Mouse (Mus musculus) cerebellum, adult (tissue): Measurements from ENCODE around the gene Mboat2.

Experiments
- ATAC-seq: cut with Nextera tagmentation; 2 replicates; pipeline ENCODE4 v1.9.2; 2017; ENCODE audit warnings: mild to moderate bottlenecking, moderate library complexity, mixed read lengths; ENCODE audit not compliant: insufficient number of reproducible peaks, low FRiP score, low TSS enrichment

Mboat2 gene

GRCm38 (mm10) chr12:24859357-24859756 is 28.7 kb downstream of the Mboat2 start:
- no peak for ATAC-seq

DNA sequence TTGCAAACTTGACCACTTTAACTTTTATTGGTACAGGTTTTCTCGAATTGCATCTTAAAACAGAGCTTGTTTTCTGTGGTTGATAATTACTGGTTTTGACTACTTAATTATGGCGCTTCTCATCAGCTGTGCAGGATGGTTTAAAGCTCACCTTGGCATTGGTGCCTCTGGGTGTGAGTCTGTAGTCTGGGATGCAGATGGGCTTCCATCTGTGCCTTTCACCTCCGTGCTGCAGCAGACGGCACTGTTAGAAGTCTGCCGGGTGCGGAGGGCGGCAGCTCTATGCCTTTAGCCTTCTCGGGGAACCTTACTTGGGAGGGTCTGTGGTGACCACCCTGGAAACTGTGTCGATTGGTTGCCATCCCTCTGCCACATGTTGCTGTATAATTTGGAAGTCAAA is 29.8 kb downstream of the Mboat2 start:
- ATAC-seq, result no peak

DNA sequence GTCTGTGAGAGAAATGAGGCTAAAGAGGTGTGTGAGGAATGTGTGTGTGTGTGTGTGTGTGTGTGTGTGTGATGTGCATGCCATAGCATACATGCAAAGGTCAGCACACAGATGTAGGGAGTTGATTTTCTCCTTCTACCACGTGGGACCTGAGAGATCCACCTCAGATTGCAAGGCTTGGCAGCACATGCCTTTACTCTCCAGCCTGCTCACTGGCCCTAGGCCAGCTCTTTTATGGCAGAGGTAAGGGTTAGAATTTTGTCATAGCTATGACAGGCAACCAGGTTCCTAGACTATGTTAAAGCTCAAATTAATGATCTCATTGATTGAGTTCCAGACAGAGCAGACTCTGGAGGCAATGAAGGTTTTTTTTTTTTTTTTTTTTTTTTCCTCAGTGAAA is 33.1 kb downstream of the Mboat2 start:
- no peak for ATAC-seq

GRCm38 (mm10) chr12:24866645-24867044 is 36.0 kb downstream of the Mboat2 start:
- ATAC-seq, result no peak

DNA sequence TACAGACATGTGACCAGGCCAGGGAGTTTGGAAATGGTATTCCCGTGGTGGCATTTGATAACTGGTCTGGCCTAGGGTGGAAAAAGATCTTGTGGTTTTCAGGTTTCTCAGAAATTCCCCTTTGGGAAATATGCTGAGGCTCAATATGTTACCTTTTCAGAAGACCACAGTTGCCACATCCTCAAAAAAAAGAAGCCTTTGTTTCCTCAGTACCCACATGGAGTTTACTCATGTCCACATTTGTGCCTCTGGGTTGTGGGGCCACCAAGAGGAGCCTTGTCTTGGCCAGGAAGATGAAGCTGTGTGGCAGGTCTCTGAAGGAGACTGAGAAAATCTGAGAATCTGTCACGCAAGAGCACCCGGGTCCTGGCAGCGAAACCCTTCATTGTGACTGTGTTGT is 38.0 kb downstream of the Mboat2 start:
- no peak for ATAC-seq

- no peak for ATAC-seq
Observed at GRCm38 (mm10) chr12:24869231-24869630, 38.6 kb downstream of the Mboat2 start.

- ATAC-seq, result no peak
Observed at GRCm38 (mm10) chr12:24870901-24871300, 40.2 kb downstream of the Mboat2 start.

GRCm38 (mm10) chr12:24872264-24872663 is 41.6 kb downstream of the Mboat2 start:
- ATAC-seq, result no peak

DNA sequence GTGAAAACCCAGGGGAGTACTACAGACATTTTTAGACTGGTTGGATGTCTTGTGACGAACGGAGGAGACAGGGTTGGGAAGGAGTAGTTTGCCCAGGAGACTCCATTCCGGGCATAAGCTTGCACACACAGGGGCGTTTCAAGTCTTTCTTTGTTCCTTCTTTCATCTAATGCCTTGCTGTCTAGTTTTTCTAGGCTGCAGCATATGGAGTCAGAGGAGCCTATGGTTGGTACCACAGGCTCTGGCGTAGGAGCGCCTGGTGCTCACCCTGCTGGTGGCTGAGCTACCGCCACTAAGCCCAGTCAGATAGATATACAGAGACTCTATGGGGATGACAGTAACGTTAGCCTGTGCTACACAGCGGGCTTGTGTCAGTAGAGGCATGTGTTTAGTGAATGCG is 42.0 kb downstream of the Mboat2 start:
- no peak for ATAC-seq

- ATAC-seq, result no peak
Observed at GRCm38 (mm10) chr12:24875908-24876307, 45.2 kb downstream of the Mboat2 start.

GRCm38 (mm10) chr12:24877231-24877630 is 46.6 kb downstream of the Mboat2 start:
- no peak for ATAC-seq

DNA sequence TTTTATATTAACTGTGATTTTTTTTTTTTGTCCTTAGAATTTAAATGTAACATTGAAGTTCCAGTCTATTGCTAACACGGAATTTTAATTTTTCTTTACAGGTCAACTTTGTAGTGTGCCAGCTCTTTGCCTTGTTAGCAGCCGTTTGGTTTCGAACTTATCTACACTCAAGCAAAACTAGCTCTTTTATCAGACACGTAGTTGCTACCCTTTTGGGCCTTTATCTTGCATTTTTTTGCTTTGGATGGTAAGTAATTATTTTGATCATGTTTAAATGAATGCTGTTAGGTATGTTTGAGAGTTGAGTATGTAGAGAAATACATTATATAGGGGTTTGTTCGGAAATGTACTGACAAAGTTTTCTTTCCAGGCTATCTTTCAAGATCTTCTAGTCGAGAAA is 47.4 kb downstream of the Mboat2 start:
- ATAC-seq, result no peak

DNA sequence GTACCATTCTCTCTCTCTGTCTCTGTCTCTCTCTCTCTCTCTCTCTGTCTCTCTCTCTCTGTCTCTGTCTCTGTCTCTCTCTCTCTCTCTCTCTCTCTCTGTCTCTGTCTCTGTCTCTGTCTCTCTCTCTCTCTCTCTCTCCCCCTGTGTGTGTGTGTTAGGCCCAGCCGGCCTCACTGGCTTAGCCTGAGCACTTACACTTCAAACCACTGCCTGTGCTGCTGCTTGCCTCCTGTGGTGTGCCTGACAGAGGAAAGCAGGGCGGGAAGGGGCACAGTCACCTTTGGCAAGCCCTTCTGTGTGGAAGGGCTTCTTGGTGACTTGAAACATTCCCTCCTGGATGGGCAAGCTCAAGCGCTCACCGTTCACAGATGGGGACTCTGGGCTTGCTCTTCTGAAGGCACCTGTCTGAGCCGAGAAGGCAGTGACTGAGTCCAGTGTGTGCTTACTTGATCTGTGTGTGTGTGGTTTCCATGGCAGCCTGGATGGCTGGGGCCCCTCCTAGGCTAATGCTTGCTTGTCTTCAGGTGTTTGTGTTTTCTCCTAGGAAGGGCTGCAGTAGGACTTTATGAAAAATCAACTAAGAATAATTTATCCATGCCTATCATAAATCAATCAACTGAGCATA is 48.2 kb downstream of the Mboat2 start:
- ATAC-seq, result no peak

DNA sequence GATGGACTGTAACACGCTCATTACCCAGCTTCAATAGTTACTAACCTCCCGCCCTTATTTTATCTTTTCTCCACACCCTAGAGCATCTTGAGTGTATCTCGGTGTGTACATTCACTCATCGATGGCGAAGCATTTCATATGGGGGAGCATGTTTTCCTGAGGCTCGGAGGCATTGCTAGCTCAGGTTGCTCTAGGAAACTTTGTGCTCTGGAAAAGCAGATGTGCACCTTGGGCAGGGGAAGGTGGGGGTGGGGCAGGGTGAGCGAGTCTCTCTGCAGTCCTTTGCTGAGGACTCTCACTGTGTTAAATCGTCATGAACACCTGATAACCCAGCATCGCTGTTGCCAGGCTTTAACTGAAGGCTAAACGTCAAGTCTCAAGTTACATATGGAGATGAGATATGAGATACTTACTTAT is 48.9 kb downstream of the Mboat2 start:
- no peak for ATAC-seq

DNA sequence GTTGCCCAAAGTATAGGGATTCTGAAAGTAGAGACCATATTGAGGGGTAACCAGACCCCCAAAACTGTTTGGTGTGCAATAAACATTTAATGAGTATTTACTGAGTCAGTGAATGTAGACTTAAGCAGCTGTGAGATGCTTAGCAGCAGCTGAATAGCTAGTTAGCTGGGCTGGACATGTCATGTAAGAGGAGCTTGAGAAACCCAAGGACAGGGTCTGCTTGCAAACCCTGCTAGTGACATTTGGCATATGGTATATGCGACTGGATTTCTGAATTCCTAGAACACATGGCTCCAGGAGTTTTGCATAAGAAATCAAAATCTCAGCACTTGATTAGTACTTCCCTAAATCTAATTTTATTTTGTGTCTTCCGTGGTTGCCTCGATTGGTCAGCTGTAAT is 52.6 kb downstream of the Mboat2 start:
- no peak for ATAC-seq

DNA sequence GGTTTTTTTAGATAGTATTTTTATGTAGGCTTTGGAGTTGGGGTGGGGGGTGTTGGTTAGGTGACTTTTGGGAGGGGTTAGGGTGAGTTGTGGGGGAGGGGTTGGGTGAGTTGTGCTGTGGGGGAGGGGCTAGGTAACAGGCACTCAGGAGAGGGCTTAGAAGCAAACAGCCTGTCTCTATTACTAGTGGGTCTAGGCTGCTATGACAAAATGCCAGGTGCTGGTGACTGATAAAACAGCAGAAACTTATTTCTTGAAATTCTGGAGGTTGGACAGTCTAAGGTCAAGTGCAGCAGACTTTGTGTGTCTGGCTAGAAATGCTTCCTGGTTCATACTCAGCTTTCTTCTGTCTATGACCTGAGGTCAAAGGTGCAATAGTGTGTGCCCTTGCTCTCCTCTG is 56.1 kb downstream of the Mboat2 start:
- ATAC-seq, result no peak

DNA sequence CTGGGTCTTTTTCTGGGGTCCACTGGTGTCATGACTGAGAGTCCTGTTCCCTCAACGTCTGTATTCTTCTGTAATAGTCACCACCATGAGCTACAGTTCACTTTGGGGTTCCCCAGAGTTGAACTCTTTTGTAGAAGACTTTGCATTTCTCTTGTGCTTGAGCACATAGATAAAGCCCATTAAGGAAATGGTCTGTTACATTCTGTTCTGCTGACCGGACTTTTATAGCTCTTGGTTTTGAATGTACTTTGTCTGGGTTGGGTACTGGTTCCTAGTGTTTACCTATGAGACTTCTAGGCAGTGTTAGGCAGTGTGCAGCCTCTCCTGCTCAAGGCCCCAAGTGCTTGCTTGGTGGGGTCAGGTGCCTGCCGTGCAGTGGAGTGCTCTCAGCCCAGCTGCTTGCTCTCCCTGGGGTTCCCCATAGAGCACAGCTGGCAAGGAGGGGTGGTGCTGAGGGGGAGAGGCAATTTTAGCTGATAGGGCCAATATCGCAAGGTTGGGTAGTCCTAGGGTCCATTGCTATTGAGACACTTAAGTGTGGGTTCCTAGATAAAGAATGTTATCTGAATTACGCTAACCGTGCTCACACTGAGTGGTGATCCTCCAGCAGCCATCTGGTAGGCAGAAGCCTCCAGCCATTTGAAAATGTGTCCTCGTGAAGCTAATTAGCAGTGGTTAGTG is 58.8 kb downstream of the Mboat2 start:
- ATAC-seq, result no peak

DNA sequence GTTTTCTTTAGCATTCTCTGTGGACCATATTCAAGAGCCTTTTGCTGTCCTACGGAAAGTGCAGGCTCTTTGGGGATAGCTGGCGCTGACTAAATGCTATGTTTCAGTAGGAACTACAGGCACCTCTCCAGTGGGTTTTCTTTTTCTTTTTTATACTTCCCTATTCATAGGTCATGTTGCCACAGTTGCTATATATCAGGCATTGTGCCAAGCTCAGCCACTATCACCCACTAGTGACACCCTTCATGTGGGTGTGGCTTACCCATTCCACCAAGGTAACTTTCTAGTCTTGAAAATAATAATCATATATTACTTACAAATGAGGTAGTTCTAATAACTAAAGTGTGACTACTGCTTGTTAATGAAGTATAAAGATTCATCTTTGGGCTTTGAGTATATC is 59.5 kb downstream of the Mboat2 start:
- no peak for ATAC-seq

GRCm38 (mm10) chr12:24890684-24891459 is 60.2 kb downstream of the Mboat2 start:
- ATAC-seq, result no peak

DNA sequence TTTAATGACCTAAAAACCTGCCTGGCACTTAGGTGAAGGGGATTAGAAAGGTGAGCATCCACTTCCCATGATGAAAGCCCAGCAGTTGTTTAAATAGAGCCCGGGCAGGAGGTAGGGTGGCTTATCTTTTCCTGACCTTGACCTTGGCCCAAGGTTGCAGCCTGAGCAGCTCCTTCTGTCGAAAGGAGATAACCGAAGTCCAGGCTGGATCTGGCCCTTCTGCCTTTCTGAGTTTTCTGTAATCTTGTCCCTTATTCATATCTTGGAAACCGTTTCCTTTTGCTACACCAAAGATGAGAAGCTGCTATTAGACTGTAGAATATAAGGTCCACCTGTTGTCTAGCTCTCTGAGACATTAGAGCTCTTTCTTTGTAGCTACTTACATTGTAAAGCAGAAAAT is 61.9 kb downstream of the Mboat2 start:
- no peak for ATAC-seq

DNA sequence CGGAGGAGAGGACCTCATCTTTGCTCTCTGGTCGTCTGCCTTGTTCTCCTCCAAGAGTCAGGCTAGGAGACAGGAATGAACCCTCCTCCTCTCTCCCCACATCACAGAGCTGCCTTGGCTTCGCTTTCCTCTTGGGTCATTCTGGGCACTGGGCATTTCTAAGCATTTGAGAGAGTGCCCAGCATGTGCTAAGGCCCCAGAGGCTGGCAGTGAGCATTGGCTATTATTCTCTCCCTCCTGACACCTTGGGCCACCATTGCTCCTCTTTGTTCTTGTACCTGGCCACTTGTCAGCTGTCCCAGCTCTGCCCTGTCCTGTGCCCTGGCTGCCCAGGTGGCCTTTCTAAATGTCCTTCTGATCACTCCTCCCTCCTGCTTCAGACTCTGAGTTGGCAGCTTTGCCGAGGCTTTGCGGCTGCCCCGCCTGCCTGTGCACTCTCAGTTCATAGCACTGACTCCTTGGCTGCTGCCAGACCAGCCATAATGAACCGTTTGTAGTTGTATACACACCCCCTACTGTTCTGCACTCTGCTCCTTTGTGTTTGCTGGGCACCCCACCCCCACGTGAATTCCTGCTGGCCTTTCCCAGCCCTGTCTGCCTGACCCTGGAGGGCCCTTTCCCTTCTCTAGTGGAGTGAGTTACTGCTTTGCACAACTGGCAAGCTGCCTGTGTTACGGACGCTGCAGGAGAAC is 63.2 kb downstream of the Mboat2 start:
- peak; percentile 68 for ATAC-seq
